Mouse (Mus musculus) spleen, adult 2 months (tissue): Measurements from ENCODE around the gene Pdzrn4.

Experiments
- CTCF ChIP-seq: fragments of 200-500 bp; IDR thresholded peaks from 2 replicates; pipeline ENCODE4 v1.5.1; 2011; ENCODE audit warnings: mild to moderate bottlenecking, inconsistent platforms; ENCODE audit not compliant: insufficient read depth, insufficient read length, insufficient replicate concordance; ENCODE audit errors: extremely low read depth
- POLR2A ChIP-seq: fragments of 200-500 bp; IDR thresholded peaks from 2 replicates; pipeline ENCODE4 v1.6.1; 2011; ENCODE audit warnings: low read depth, low read length, inconsistent platforms

DNA sequence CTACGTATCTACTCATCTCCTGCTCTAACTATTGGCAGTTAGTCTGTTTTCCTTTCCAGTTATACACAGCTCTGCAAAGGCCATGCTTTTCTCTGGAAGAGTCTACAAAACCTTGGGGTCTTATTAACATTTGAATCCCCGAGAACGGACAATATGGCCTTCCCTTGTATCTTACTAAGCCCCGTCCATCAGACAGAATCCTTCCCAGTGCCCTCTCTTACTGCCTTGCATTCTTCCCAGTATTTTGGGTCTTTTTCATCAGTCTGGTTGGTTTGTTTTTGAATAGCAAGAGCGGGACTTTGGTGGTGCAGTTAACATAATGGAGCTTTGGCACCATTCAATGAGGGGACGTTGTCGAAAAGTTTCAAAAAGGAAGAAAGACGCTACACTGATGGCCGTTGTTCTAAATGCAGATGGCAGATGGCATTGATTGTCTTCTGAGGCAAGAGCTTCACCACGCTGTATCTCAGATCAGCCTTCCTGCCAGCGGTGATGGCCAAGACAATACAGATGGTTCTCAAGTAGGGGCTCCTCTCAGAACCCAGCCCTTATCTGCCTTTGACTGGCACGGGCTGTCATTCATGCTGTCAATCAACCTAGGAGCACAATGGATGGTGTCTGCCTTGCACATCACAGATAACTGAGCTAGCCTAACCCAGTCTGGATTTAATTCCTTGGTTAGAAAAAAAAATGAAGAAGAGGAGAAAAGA is 98.9 kb downstream of the Pdzrn4 start:
- no peak for TF ChIP-seq POLR2A
- no peak for TF ChIP-seq CTCF
